Mouse (Mus musculus) MEL (cell line): ENCODE data around the gene Ppp6r3. TPM values are rescaled to one million over a fixed set of nuclear protein-coding genes. Genes with fewer than 3 reads are reported as not detected.

Experiments
- DNase-seq: peaks from one replicate; pipeline ENCODE4 v3.0.0; 2011; ENCODE audit warnings: low read depth, low spot score
- H3K27ac ChIP-seq: 2 replicates; pipeline ENCODE4 v1.5.1; 2012; ENCODE audit warnings: low read depth, mild to moderate bottlenecking, control low read depth, low read length, moderate library complexity; ENCODE audit not compliant: control insufficient read depth
- H3K27me3 ChIP-seq, 2 experiments: fragments of 150-350 bp in 1 of 2; sonication (generic) in 1 of 2; 2 replicates each; pipeline ENCODE4 v1.6.1; 2012; ENCODE audit warnings: low read length in 2 of 2, mild to moderate bottlenecking in 2 of 2, improper control_type of control experiment in 1 of 2, moderate library complexity in 1 of 2; ENCODE audit not compliant: insufficient read depth in 2 of 2, control insufficient read depth in 1 of 2
- H3K36me3 ChIP-seq, 2 experiments: 2 replicates each; pipeline ENCODE4 v1.6.1; 2012 to 2014; ENCODE audit warnings: low read length in 2 of 2, improper control_type of control experiment in 1 of 2, inconsistent platforms in 1 of 2, mild to moderate bottlenecking in 1 of 2; ENCODE audit not compliant: insufficient read depth in 2 of 2, control insufficient read depth in 1 of 2
- H3K4me1 ChIP-seq, 2 experiments: fragments of 150-350 bp in 1 of 2; sonication (generic) in 1 of 2; 2 replicates each; pipeline ENCODE4 v1.6.1; 2012; ENCODE audit warnings: low read length in 2 of 2, improper control_type of control experiment in 1 of 2, mild to moderate bottlenecking in 1 of 2; ENCODE audit not compliant: insufficient read depth in 2 of 2, control insufficient read depth in 1 of 2
- H3K4me3 ChIP-seq, 2 experiments: fragments of 150-350 bp in 1 of 2; sonication (generic) in 1 of 2; 2 replicates each; pipeline ENCODE4 v1.5.1; 2012; ENCODE audit warnings: low read depth in 2 of 2, low read length in 2 of 2, mild to moderate bottlenecking in 2 of 2, moderate library complexity in 2 of 2, control low read depth in 1 of 2, improper control_type of control experiment in 1 of 2; ENCODE audit not compliant: control insufficient read depth in 1 of 2, insufficient read depth in 1 of 2
- H3K79me2 ChIP-seq: 2 replicates; pipeline ENCODE4 v1.6.1; 2012; ENCODE audit warnings: mild to moderate bottlenecking, low read length, moderate library complexity; ENCODE audit not compliant: control insufficient read depth, poor library complexity, insufficient read depth
- H3K9ac ChIP-seq: 2 replicates; pipeline ENCODE4 v1.6.1; 2012; ENCODE audit warnings: low read depth, mild to moderate bottlenecking, control low read depth, low read length, moderate library complexity; ENCODE audit not compliant: control insufficient read depth, poor library complexity, severe bottlenecking
- H3K9me3 ChIP-seq: fragments of 150-350 bp; sonication (generic); replicated peaks from 2 replicates; pipeline ENCODE4 v1.6.1; 2012; ENCODE audit warnings: mild to moderate bottlenecking, low read length, improper control_type of control experiment, moderate library complexity; ENCODE audit not compliant: insufficient read depth
- CHD2 ChIP-seq: IDR thresholded peaks from 2 replicates; pipeline ENCODE4 v1.6.1; 2011; ENCODE audit warnings: low read length, improper control_type of control experiment
- ELF1 ChIP-seq: IDR thresholded peaks from 2 replicates; pipeline ENCODE4 v1.6.1; 2014; ENCODE audit warnings: low read depth, mild to moderate bottlenecking, inconsistent platforms, low read length, improper control_type of control experiment, moderate library complexity
- GATA1 ChIP-seq: IDR thresholded peaks from 2 replicates; pipeline ENCODE4 v1.6.1; 2011; ENCODE audit warnings: low read depth, low read length, improper control_type of control experiment
- HCFC1 ChIP-seq: IDR thresholded peaks from 2 replicates; pipeline ENCODE4 v1.6.1; 2012; ENCODE audit warnings: low read depth, mild to moderate bottlenecking, inconsistent platforms, low read length, improper control_type of control experiment, moderate library complexity
- JUND ChIP-seq: IDR thresholded peaks from 2 replicates; pipeline ENCODE4 v1.6.1; 2011; ENCODE audit warnings: low read depth, mild to moderate bottlenecking, improper control_type of control experiment, low read length
- KAT2A ChIP-seq: conservative IDR thresholded peaks from 2 replicates; pipeline ENCODE4 v1.6.1; 2012; ENCODE audit warnings: low read depth, low read length, improper control_type of control experiment, inconsistent platforms
- MAFK ChIP-seq: IDR thresholded peaks from 2 replicates; pipeline ENCODE4 v1.6.1; 2011; ENCODE audit warnings: low read depth, mild to moderate bottlenecking, low read length, improper control_type of control experiment, borderline replicate concordance
- MAX ChIP-seq: IDR thresholded peaks from 2 replicates; pipeline ENCODE4 v1.6.1; 2011; ENCODE audit warnings: low read length, improper control_type of control experiment
- MAZ ChIP-seq: IDR thresholded peaks from 2 replicates; pipeline ENCODE4 v1.6.1; 2012; ENCODE audit warnings: low read depth, mild to moderate bottlenecking, inconsistent platforms, low read length, improper control_type of control experiment
- MXI1 ChIP-seq: IDR thresholded peaks from 2 replicates; pipeline ENCODE4 v1.6.1; 2011; ENCODE audit warnings: mild to moderate bottlenecking, low read depth, low read length, improper control_type of control experiment
- MYB ChIP-seq: IDR thresholded peaks from 2 replicates; pipeline ENCODE4 v1.6.1; 2011; ENCODE audit warnings: mild to moderate bottlenecking, low read depth, low read length, improper control_type of control experiment
- NELFE ChIP-seq: IDR thresholded peaks from 2 replicates; pipeline ENCODE4 v1.6.1; 2011; ENCODE audit warnings: low read depth, low read length, improper control_type of control experiment
- NRF1 ChIP-seq: IDR thresholded peaks from 2 replicates; pipeline ENCODE4 v1.6.1; 2014; ENCODE audit warnings: low read depth, mild to moderate bottlenecking, inconsistent platforms, low read length, improper control_type of control experiment, moderate library complexity; ENCODE audit not compliant: poor library complexity, insufficient read depth, severe bottlenecking
- POLR2A ChIP-seq, 2 experiments: IDR thresholded peaks; 2 replicates each; pipeline ENCODE4 v1.6.1; 2011 to 2012; ENCODE audit warnings: low read length in 2 of 2, mild to moderate bottlenecking in 2 of 2, control low read depth in 1 of 2, improper control_type of control experiment in 1 of 2, low read depth in 1 of 2, moderate library complexity in 1 of 2; ENCODE audit not compliant: control insufficient read depth in 1 of 2, insufficient read depth in 1 of 2, poor library complexity in 1 of 2
- POLR2AphosphoS2 ChIP-seq: IDR thresholded peaks from 2 replicates; pipeline ENCODE4 v1.6.1; 2011; ENCODE audit warnings: low read length, improper control_type of control experiment
- SIN3A ChIP-seq: IDR thresholded peaks from 2 replicates; pipeline ENCODE4 v1.6.1; 2012; ENCODE audit warnings: low read length, improper control_type of control experiment, inconsistent platforms
- TAL1 ChIP-seq: IDR thresholded peaks from 2 replicates; pipeline ENCODE4 v1.6.1; 2012; ENCODE audit warnings: mild to moderate bottlenecking, inconsistent platforms, low read length, moderate library complexity, mixed read lengths
- TBP ChIP-seq: IDR thresholded peaks from 2 replicates; pipeline ENCODE4 v1.8.0; 2011; ENCODE audit warnings: low read depth, low read length, improper control_type of control experiment
- TCF12 ChIP-seq: IDR thresholded peaks from 2 replicates; pipeline ENCODE4 v1.6.1; 2014; ENCODE audit warnings: low read depth, mild to moderate bottlenecking, inconsistent platforms, low read length, improper control_type of control experiment, moderate library complexity
- USF2 ChIP-seq, 2 experiments: IDR thresholded peaks; 2 replicates each; pipeline ENCODE4 v1.6.1; 2011 to 2012; ENCODE audit warnings: improper control_type of control experiment in 2 of 2, low read length in 2 of 2, borderline replicate concordance in 1 of 2, inconsistent platforms in 1 of 2, low read depth in 1 of 2, mild to moderate bottlenecking in 1 of 2; ENCODE audit not compliant: insufficient read depth in 1 of 2
- ZC3H11A ChIP-seq: IDR thresholded peaks from 2 replicates; pipeline ENCODE4 v1.6.1; 2012; ENCODE audit warnings: low read depth, mild to moderate bottlenecking, inconsistent platforms, low read length, improper control_type of control experiment
- ZMIZ1 ChIP-seq: IDR thresholded peaks from 2 replicates; pipeline ENCODE4 v1.6.1; 2012; ENCODE audit warnings: low read depth, mild to moderate bottlenecking, inconsistent platforms, low read length, improper control_type of control experiment, moderate library complexity
- polyA plus RNA-seq, 2 experiments: library from polyadenylated mRNA; stranded (reverse) in 1 of 2; unstranded in 1 of 2; fragments of >175 nt in 1 of 2; fragments of >200 nt in 1 of 2; gene quantifications; 2 replicates each; pipeline versions ENCODE4 v1.2.1 to v1.2.4; 2012; ENCODE audit warnings: low replicate concordance in 2 of 2, low read depth in 1 of 2; ENCODE audit not compliant: insufficient read length in 2 of 2, insufficient read depth in 1 of 2, missing spikeins in 1 of 2
- total RNA-seq: library from RNA; depleted of rRNA; stranded (reverse); fragments of 300-350 nt; gene quantifications from 2 replicates; pipeline ENCODE4 v1.2.3, GENCODE M21; 2012; rRNA removed

Gene Ppp6r3
- total RNA-seq = 49.4 and 55.5 TPM in 2 replicates
- polyA plus RNA-seq = 100 to 1,000 TPM in 1 of 2 experiments, 10 to 100 TPM in 1; 70.0 to 135 TPM

DNA sequence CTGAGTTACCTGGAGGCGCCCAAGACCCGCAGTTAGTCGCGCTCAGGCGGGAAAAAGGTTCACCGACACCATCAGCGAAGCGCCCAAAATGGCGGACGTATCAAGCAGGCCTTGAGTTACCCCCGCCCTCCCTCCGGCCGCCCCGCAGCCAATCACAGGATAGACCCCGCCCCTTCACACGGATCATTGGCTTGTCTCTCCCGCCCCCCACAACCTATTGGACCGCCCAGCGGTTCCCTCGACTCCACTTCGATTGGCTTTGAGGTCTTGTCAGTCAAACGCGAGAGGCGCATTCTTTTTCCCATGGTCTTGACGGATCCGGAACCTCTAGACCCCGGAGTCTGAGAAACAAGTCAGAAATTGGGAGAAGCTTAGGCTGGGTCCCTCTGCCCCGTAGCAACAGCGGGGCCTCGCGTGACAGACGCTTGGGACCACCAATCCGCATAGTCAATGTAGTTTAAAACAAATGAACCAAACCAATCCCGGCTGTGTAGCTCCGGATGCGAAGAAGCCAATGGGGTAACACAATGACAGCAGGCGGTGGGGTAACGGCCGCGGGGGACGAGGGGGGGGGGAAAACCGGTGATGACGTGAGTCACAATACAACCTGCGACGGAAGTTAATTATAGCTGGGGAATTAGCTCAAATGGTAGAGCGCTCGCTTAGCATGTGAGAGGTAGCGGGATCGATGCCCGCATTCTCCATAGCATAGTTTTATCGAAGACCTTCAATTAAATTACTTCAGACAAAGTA, at the start of gene Ppp6r3:
Gene Ppp6r3 (minus strand): TSS at position 118 of the 753 bp plus-strand sequence.
- no peaks in the 10 kb centered on the region for H3K27me3 ChIP-seq
- peak within 1 kb of the TSS; percentile 95 for H3K27ac ChIP-seq
- H3K36me3 ChIP-seq = peaks cover 0 to 17% of the 10 kb centered on the region in 2 experiments; a peak in 2 of 4 replicates
- H3K9ac ChIP-seq = peak within 1 kb of the TSS; percentile 96
- H3K9me3 ChIP-seq = no peaks in the 10 kb centered on the region
- TF ChIP-seq ZC3H11A (no peak), TCF12 (peak; percentile 41; the same call in 1 of the 2 replicates), ZMIZ1 (peak; percentile 54; the same call in 1 of the 2 replicates), ELF1 (peak; percentile 87), NELFE (peak; percentile 89), MAX (peak; percentile 58; the same call in 1 of the 2 replicates), MYB (no peak), MAFK (peak; percentile 99), NRF1 (peak; percentile 26; the same call in 1 of the 2 replicates), USF2 (IDR thresholded peaks at IDR 0.05; ENCODE audit: borderline replicate concordance in 1 of 2, insufficient read depth in 1 of 2, low read depth in 1 of 2, low read length in 2 of 2) (no peak), GATA1 (peak; percentile 32; the same call in 1 of the 2 replicates), KAT2A (peak; percentile 34; the same call in 1 of the 2 replicates), POLR2AphosphoS2 (peak; percentile 64; the same call in 1 of the 2 replicates), CHD2 (peak; percentile 78), JUND (no peak), TBP (peak; percentile 100), MXI1 (peak; percentile 29; the same call in 1 of the 2 replicates), SIN3A (peak; percentile 76; the same call in 1 of the 2 replicates), TAL1 (no peak; the same call in 1 of the 2 replicates), MAZ (peak; percentile 24; the same call in 1 of the 2 replicates), POLR2A (IDR thresholded peaks at IDR 0.05; ENCODE audit: control insufficient read depth in 1 of 2, insufficient read depth in 1 of 2, low read depth in 1 of 2, low read length in 2 of 2, poor library complexity in 1 of 2) (peak; percentile 61 to 80; a peak in 2 of 4 replicates), HCFC1 (peak; percentile 72)
- H3K79me2 ChIP-seq = peaks cover 41% of the 10 kb centered on the region
- H3K4me3 ChIP-seq = peak within 1 kb of the TSS; percentile 86 to 95
- peaks cover 4 to 14% of the 10 kb centered on the region in 2 experiments for H3K4me1 ChIP-seq
- DNase-seq = peak; percentile 99
